In genomic region chr17:28882810-28883209, GRCm38 (mm10) we compare ENCODE assay signal across 9 mouse cellular contexts. TPM values are rescaled to one million over a fixed set of nuclear protein-coding genes. Genes with fewer than 3 reads are reported as not detected.
DNase-seq lines count a peak whose midpoint lies in the region; ATAC-seq and TF ChIP-seq lines count a peak whose summit lies in the region.
"Had no signal": no experiment of that assay in that cellular context is flagged by ENCODE, and none has a peak within 500 bp of the region (broad histone marks: within the 10 kb centered on the region; RNA-seq: fewer than 3 reads in every experiment).

No protein-coding gene starts in this region.

- no peak for DNase-seq in left cerebral cortex, adult 2 months (ENCODE audit: extremely low spot score in 1 of 2, low spot score in 2 of 2)
- DNase-seq in left cerebral cortex, adult 8-10 months (ENCODE audit: low spot score in 2 of 2): no peak
- no peak for DNase-seq in CH12.LX (ENCODE audit: extremely low read depth)
- DNase-seq in embryonic facial prominence, embryonic 14.5 days (ENCODE audit: low spot score): no peak
- no peak for DNase-seq in liver, postnatal 0 days
- no peak for DNase-seq in layer of hippocampus, adult 9-10 months (ENCODE audit: low spot score)
- no peak for DNase-seq in heart, postnatal 14 days
- DNase-seq: cerebellum, adult 9-10 months had no signal

- no peaks in the 10 kb centered on the region for H3K36me3 ChIP-seq in CH12.LX (replicated peaks in 1 of 2; ENCODE audit: control insufficient read depth in 1 of 2, insufficient read depth in 1 of 2, low read length in 1 of 2)
- H3K36me3 ChIP-seq in embryonic facial prominence, embryonic 14.5 days (ENCODE audit: control insufficient read depth, insufficient read depth, low read length): no peaks in the 10 kb centered on the region
- H3K36me3 ChIP-seq in liver, postnatal 0 days (replicated peaks; ENCODE audit: insufficient read depth, low read length): no peaks in the 10 kb centered on the region

- H3K27me3 ChIP-seq in CH12.LX (replicated peaks): peaks cover 11% of the 10 kb centered on the region
- no peaks in the 10 kb centered on the region for H3K27me3 ChIP-seq in embryonic facial prominence, embryonic 14.5 days (replicated peaks; ENCODE audit: control insufficient read depth, insufficient read depth, low read length)
- H3K27me3 ChIP-seq in liver, postnatal 0 days (ENCODE audit: insufficient read depth, low read length): peaks cover 11% of the 10 kb centered on the region; the same call in 1 of the 2 replicates

- dilution Hi-C loops in CH12.LX (cut with MboI; ENCODE audit: extremely low pct_ligation_motif_present, extremely low pct_unique_long_range_greater_than_20kb, low sequenced_read_pairs): no loop called here

- WGBS in embryonic facial prominence, embryonic 14.5 days: 54% methylated on average over 8 of the region's 8 CpGs
- 42% methylated on average over 8 of the region's 8 CpGs for WGBS in liver, postnatal 0 days (ENCODE audit: insufficient replicate concordance)

- H3K27ac ChIP-seq in left cerebral cortex, adult 2 months: no peak overlapping the region
- H3K27ac ChIP-seq in CH12.LX (ENCODE audit: insufficient read depth, low read depth): no peak overlapping the region
- H3K27ac ChIP-seq in embryonic facial prominence, embryonic 14.5 days (replicated peaks; ENCODE audit: low read depth, low read length): no peak overlapping the region
- H3K27ac ChIP-seq in liver, postnatal 0 days (ENCODE audit: low read depth): no peak overlapping the region

- peak overlapping the region; percentile 33; the same call in 1 of the 2 replicates for H3K9ac ChIP-seq in CH12.LX (ENCODE audit: insufficient read depth, low read depth)
- 0 out of 2 replicates have a peak overlapping the region, but pooled peaks have one; percentile 25 for H3K9ac ChIP-seq in embryonic facial prominence, embryonic 14.5 days (ENCODE audit: low read depth, low read length)
- H3K9ac ChIP-seq in liver, postnatal 0 days (replicated peaks): no peak overlapping the region

- no peaks in the 10 kb centered on the region for H3K79me2 ChIP-seq in CH12.LX (replicated peaks; ENCODE audit: control insufficient read depth, extremely low read depth, insufficient read depth, poor library complexity, severe bottlenecking)

- in situ Hi-C loops in CH12.LX (cut with MboI; ENCODE audit: low pct_ligation_motif_present, low pct_unique_long_range_greater_than_20kb, low sequenced_read_pairs): no loop called here

- TF ChIP-seq EP300 in CH12.LX (IDR thresholded peaks at IDR 0.05; ENCODE audit: low read length): no peak
- TF ChIP-seq EP300 in liver, postnatal 0 days (IDR thresholded peaks at IDR 0.05; ENCODE audit: low read depth): no peak

- intact Hi-C loops in left cerebral cortex, adult 2 months (cut with DNase I): loop anchor here (1.0 kb wide), 1 partner anchor 43 kb away; no protein-coding TSS in a partner anchor
- intact Hi-C loops in heart, postnatal 14 days (cut with DNase I): no loop called here

- H3K9me3 ChIP-seq in CH12.LX (replicated peaks; ENCODE audit: low read length): no peaks in the 10 kb centered on the region
- no peaks in the 10 kb centered on the region for H3K9me3 ChIP-seq in embryonic facial prominence, embryonic 14.5 days (ENCODE audit: control insufficient read depth, low read length)
- H3K9me3 ChIP-seq in liver, postnatal 0 days (ENCODE audit: low read length): no peaks in the 10 kb centered on the region

- TF ChIP-seq CTCF in left cerebral cortex, adult 2 months (IDR thresholded peaks at IDR 0.05): peak; percentile 25
- peak in 1 of 2 experiments; percentile 54; a peak in 2 of 4 replicates for TF ChIP-seq CTCF in CH12.LX (conservative IDR thresholded peaks at IDR 0.05 in 1 of 2, IDR thresholded peaks at IDR 0.05 in 1 of 2; ENCODE audit: low read depth in 2 of 2, low read length in 2 of 2)
- peak; percentile 46; the same call in 1 of the 2 replicates for TF ChIP-seq CTCF in liver, postnatal 0 days (IDR thresholded peaks at IDR 0.05; ENCODE audit: low read depth)

- peak overlapping the region; percentile 76 for H3K4me2 ChIP-seq in CH12.LX (ENCODE audit: insufficient read depth, low read depth, poor library complexity, severe bottlenecking)
- peak overlapping the region; percentile 30; the same call in 1 of the 2 replicates for H3K4me2 ChIP-seq in embryonic facial prominence, embryonic 14.5 days (ENCODE audit: low read depth, low read length)
- peak overlapping the region; percentile 2; the same call in 1 of the 2 replicates for H3K4me2 ChIP-seq in liver, postnatal 0 days (ENCODE audit: low read depth, low read length)

- no peak overlapping the region for H3K4me3 ChIP-seq in left cerebral cortex, adult 2 months
- no peak overlapping the region for H3K4me3 ChIP-seq in CH12.LX (replicated peaks in 1 of 3; ENCODE audit: low read depth in 2 of 3, low read length in 2 of 3, poor library complexity in 1 of 3)
- H3K4me3 ChIP-seq in embryonic facial prominence, embryonic 14.5 days (ENCODE audit: low read depth, low read length): no peak overlapping the region
- no peak overlapping the region for H3K4me3 ChIP-seq in liver, postnatal 0 days (ENCODE audit: low read depth, low read length)

- H3K4me1 ChIP-seq in CH12.LX (ENCODE audit: control insufficient read depth in 1 of 2, insufficient read depth in 2 of 2): peaks cover 0 to 16% of the 10 kb centered on the region in 2 experiments; a peak in 2 of 4 replicates
- H3K4me1 ChIP-seq in embryonic facial prominence, embryonic 14.5 days (ENCODE audit: control insufficient read depth, insufficient read depth, low read length): no peaks in the 10 kb centered on the region
- H3K4me1 ChIP-seq in liver, postnatal 0 days (ENCODE audit: insufficient read depth): peaks cover 7% of the 10 kb centered on the region; the same call in 1 of the 2 replicates

- TF ChIP-seq RAD21 in CH12.LX (IDR thresholded peaks at IDR 0.05; ENCODE audit: low read depth, low read length): peak; percentile 35

- TF ChIP-seq POLR2A in CH12.LX (IDR thresholded peaks at IDR 0.05; ENCODE audit: low read depth, low read length): no peak

- ATAC-seq in embryonic facial prominence, embryonic 14.5 days (ENCODE audit: low read depth): no peak
- ATAC-seq in liver, postnatal 0 days: 0 out of 2 replicates have a peak, but pooled peaks have one; percentile 9
- ATAC-seq in cerebellum, adult (ENCODE audit: insufficient number of reproducible peaks, low FRiP score, low TSS enrichment): no peak

TF ChIP-seq in CH12.LX, 34 proteins besides CTCF, POLR2A, EP300 and RAD21:
- TF ChIP-seq ZNF384 (IDR thresholded peaks at IDR 0.05; ENCODE audit: low read depth, low read length): peak; percentile 68
- TF ChIP-seq SMC3 (IDR thresholded peaks at IDR 0.05; ENCODE audit: low read depth, low read length): peak; percentile 32
- TF ChIP-seq CHD2 (IDR thresholded peaks at IDR 0.05; ENCODE audit: low read length): no peak

RNA-seq across cellular contexts. Expression of gene Pnpla1, which starts 24.6 kb away (rescaled TPM):
- total RNA-seq in left cerebral cortex, adult 2 months (2021): under 1 TPM; 0.61 to 0.66 TPM
- total RNA-seq in left cerebral cortex, adult 8-10 months (2022): 1 to 10 TPM in 3 of 4 experiments, under 1 TPM in 1; 0.91 to 1.4 (median 1.1) TPM
- total RNA-seq in CH12.LX (2012; rRNA removed) (not detected in 2 replicates), CH12.LX (2014; rRNA removed) (not detected in 2 replicates)
- not detected in 2 replicates for polyA plus RNA-seq in CH12.LX (2012; ENCODE audit: insufficient read length, low read depth)
- 1.5 and 1.8 TPM in 2 replicates for polyA plus RNA-seq in embryonic facial prominence, embryonic 14.5 days (2014; fragmentation: Nextera tagmentation; extraction: Ambion mirVana)
- 0.09 and 0.16 TPM in 2 replicates for polyA plus RNA-seq in liver, postnatal 0 days (2015; fragmentation: Nextera tagmentation; extraction: Ambion mirVana)
- total RNA-seq in heart, postnatal 14 days (2021): not detected

RNA-seq across cellular contexts. Expression of gene 4930539E08Rik, which starts 32.3 kb away (rescaled TPM):
- 10 to 100 TPM in 1 of 2 experiments, 1 to 10 TPM in 1; 9.4 to 11.2 TPM for total RNA-seq in left cerebral cortex, adult 2 months (2021)
- total RNA-seq in left cerebral cortex, adult 8-10 months (2022): 10 to 100 TPM; 10.5 to 12.1 (median 10.8) TPM
- total RNA-seq in CH12.LX (2012; rRNA removed): 1.4 TPM in 2 replicates
- 0.57 and 0.62 TPM in 2 replicates for total RNA-seq in CH12.LX (2014; rRNA removed)
- polyA plus RNA-seq in CH12.LX (2012; ENCODE audit: insufficient read length, low read depth): 1.2 and 1.4 TPM in 2 replicates
- 0.08 and 0.47 TPM in 2 replicates for polyA plus RNA-seq in embryonic facial prominence, embryonic 14.5 days (2014; fragmentation: Nextera tagmentation; extraction: Ambion mirVana)
- polyA plus RNA-seq in liver, postnatal 0 days (2015; fragmentation: Nextera tagmentation; extraction: Ambion mirVana): 0.08 and 0.09 TPM in 2 replicates
- total RNA-seq in heart, postnatal 14 days (2021): under 1 TPM; 0.07 TPM

Comparison
In these comparisons a context has a peak if more than half of its experiments do, and no peak if none do; other contexts are left out.
1. H3K4me2 ChIP-seq: peak in every context shown above with its lines; median percentile 76 in CH12.LX; 30 in embryonic facial prominence, embryonic 14.5 days; 2 in liver, postnatal 0 days.
2. RNA of gene 4930539E08Rik, which starts 32.3 kb away (total RNA-seq): 9.4 to 11.2 TPM in left cerebral cortex, adult 2 months and 10.5 to 12.1 TPM in left cerebral cortex, adult 8-10 months; 0.57 to 1.4 TPM in CH12.LX and 0.07 TPM in heart, postnatal 14 days; every median in the first group is over 4 times any median in the second.